Mouse (Mus musculus): ENCODE results near the gene Evl. TPM values are rescaled to one million over a fixed set of nuclear protein-coding genes. Genes with fewer than 3 reads are reported as not detected.
A peak's percentile ranks its signal among the peaks of the same experiment; 100 is the strongest.

The Evl gene
- polyA plus RNA-seq, 1 experiment from 2014 or later = 41.6 TPM

DNA sequence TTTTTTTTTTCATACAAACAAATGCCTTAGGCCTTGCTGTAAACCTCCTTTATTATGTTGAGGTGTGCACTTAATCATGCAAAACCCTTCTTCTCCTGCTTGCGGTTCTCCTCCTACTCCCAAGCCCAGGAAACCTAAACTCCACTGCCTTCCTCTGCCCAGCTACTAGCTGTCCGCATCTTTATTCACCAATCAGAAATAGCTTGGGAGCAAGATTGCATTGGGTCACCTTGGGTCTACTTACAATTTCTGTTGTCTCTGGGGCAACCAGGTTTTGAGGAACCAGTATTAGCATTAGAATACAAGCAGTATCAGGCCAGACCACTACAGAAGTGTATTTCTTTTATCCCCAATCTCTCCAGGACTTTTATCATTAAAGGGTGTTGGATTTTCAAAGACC lies 179.9 kb downstream of the Evl start:
- Histone ChIP-seq H3K27me3 (ENCODE audit: control insufficient read depth, insufficient read depth, low read depth, low read length) (no peaks in the 10 kb centered on the region), H3K4me2 (ENCODE audit: low read depth, low read length) (no peak overlapping the region), H3K4me1 (replicated peaks; ENCODE audit: control insufficient read depth, insufficient read depth, low read length) (no peaks in the 10 kb centered on the region), H3K4me3 (ENCODE audit: low read length) (no peak overlapping the region), H3K9me3 (ENCODE audit: control insufficient read depth, low read length) (no peaks in the 10 kb centered on the region), H3K27ac (ENCODE audit: low read length) (no peak overlapping the region), H3K36me3 (ENCODE audit: control insufficient read depth, insufficient read depth, low read length) (no peaks in the 10 kb centered on the region), H3K9ac (ENCODE audit: low read length) (no peak overlapping the region)
- ATAC-seq (ENCODE audit: low read depth) = no peak
- 94% methylated on average over 2 of the region's 2 CpGs for WGBS

DNA sequence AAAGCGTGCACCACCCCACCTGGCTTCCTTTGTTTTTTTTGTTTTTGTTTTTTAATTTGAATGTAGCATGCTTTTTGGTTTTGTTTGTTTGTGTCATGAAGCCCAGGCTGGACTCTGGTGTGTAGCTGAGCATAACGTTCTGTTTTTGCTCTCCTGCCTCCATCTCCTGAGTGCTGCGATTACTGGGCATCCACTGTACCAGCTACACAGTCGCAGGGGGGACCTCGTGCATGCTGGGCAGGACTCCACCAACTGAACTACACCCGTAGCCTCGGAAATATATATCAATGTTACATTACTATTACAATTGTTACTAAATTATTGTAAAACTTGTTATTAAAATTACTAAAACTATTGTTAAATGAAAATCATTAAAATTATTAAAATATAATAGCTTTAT lies 183.3 kb downstream of the Evl start:
- WGBS = 87% methylated on average over 7 of the region's 7 CpGs
- no peak overlapping the region for H3K9ac ChIP-seq (ENCODE audit: low read length)
- no peak for ATAC-seq (ENCODE audit: low read depth)

More for the DNA sequence above, 183.3 kb downstream of the Evl start:
- Histone ChIP-seq H3K27ac (ENCODE audit: low read length) (no peak overlapping the region), H3K4me2 (ENCODE audit: low read depth, low read length) (no peak overlapping the region), H3K27me3 (ENCODE audit: control insufficient read depth, insufficient read depth, low read depth, low read length) (no peaks in the 10 kb centered on the region), H3K4me3 (ENCODE audit: low read length) (no peak overlapping the region), H3K9me3 (ENCODE audit: control insufficient read depth, low read length) (no peaks in the 10 kb centered on the region), H3K36me3 (ENCODE audit: control insufficient read depth, insufficient read depth, low read length) (no peaks in the 10 kb centered on the region), H3K4me1 (replicated peaks; ENCODE audit: control insufficient read depth, insufficient read depth, low read length) (no peaks in the 10 kb centered on the region)

MicroRNA genes within 50 kb of the gene (microRNA counts, 519-probe panel; counts per million panel counts)
- microRNA mmu-miR-342-3p = 3,874 counts per million, percentile 78 among the panel's probes with 10 or more counts
- 1,502 counts per million, percentile 20 among the panel's probes with 10 or more counts for microRNA mmu-miR-342-5p

Small RNAs within 50 kb of the gene (microRNA-seq; reads per million reads assigned to microRNA genes)
- not detected for gene Gm23872
- 3,488 reads per million, percentile 87 among the genes with 10 or more reads in this experiment for gene Mir342

Other genes starting within 250 kb of the Evl start
- gene Hhipl1, start 248.4 kb upstream of the Evl start, polyA plus RNA-seq (2015; fragmentation: Nextera tagmentation; extraction: Ambion mirVana) = 0.88 and 0.91 TPM in 2 replicates
- 6.5 and 7.4 TPM in 2 replicates for gene Cyp46a1, start 220.3 kb upstream of the Evl start, polyA plus RNA-seq (2015; fragmentation: Nextera tagmentation; extraction: Ambion mirVana)
- gene Eml1, start 183.8 kb upstream of the Evl start, polyA plus RNA-seq (2015; fragmentation: Nextera tagmentation; extraction: Ambion mirVana) = 121 and 122 TPM in 2 replicates
- gene Degs2, start 147.6 kb downstream of the Evl start, polyA plus RNA-seq (2015; fragmentation: Nextera tagmentation; extraction: Ambion mirVana) = 1.1 and 1.9 TPM in 2 replicates
- gene Yy1, start 238.3 kb downstream of the Evl start, polyA plus RNA-seq (2015; fragmentation: Nextera tagmentation; extraction: Ambion mirVana) = 14.6 and 14.9 TPM in 2 replicates